Mouse (Mus musculus): ENCODE measurements around the gene Rbfox2.

Rbfox2 gene

GRCm38 (mm10) chr15:77104349-77105158, 202.2 kb downstream of the Rbfox2 start:
- no peak for DNase-seq (ENCODE audit: low spot score)

GRCm38 (mm10) chr15:77102685-77103084, 204.1 kb downstream of the Rbfox2 start:
- DNase-seq (ENCODE audit: low spot score): no peak

GRCm38 (mm10) chr15:77099756-77100155, 207.0 kb downstream of the Rbfox2 start:
- DNase-seq (ENCODE audit: low spot score): no peak

- DNase-seq (ENCODE audit: low spot score): no peak
These were observed 209.4 kb downstream of the Rbfox2 start for GRCm38 (mm10) chr15:77097358-77097757.

GRCm38 (mm10) chr15:77095216-77095615, 211.6 kb downstream of the Rbfox2 start:
- DNase-seq (ENCODE audit: low spot score): no peak

GRCm38 (mm10) chr15:77094431-77094830, 212.4 kb downstream of the Rbfox2 start:
- DNase-seq (ENCODE audit: low spot score): no peak

- DNase-seq (ENCODE audit: low spot score): no peak
These were observed 215.4 kb downstream of the Rbfox2 start for GRCm38 (mm10) chr15:77091394-77091793.

- no peak for DNase-seq (ENCODE audit: low spot score)
These were observed 216.3 kb downstream of the Rbfox2 start for GRCm38 (mm10) chr15:77090531-77090930.

GRCm38 (mm10) chr15:77089249-77089648, 217.6 kb downstream of the Rbfox2 start:
- no peak for DNase-seq (ENCODE audit: low spot score)

- no peak for DNase-seq (ENCODE audit: low spot score)
These were observed 220.3 kb downstream of the Rbfox2 start for GRCm38 (mm10) chr15:77086488-77086887.

GRCm38 (mm10) chr15:77085818-77086217, 221.0 kb downstream of the Rbfox2 start:
- DNase-seq (ENCODE audit: low spot score): no peak

- no peak for DNase-seq (ENCODE audit: low spot score)
These were observed 225.3 kb downstream of the Rbfox2 start for GRCm38 (mm10) chr15:77081454-77081853.

GRCm38 (mm10) chr15:77080684-77081254, 226.0 kb downstream of the Rbfox2 start:
- DNase-seq (ENCODE audit: low spot score): no peak

GRCm38 (mm10) chr15:77079890-77080361, 226.9 kb downstream of the Rbfox2 start:
- no peak for DNase-seq (ENCODE audit: low spot score)

- no peak for DNase-seq (ENCODE audit: low spot score)
These were observed 227.5 kb downstream of the Rbfox2 start for GRCm38 (mm10) chr15:77079256-77079822.

- DNase-seq (ENCODE audit: low spot score): no peak
These were observed 228.0 kb downstream of the Rbfox2 start for GRCm38 (mm10) chr15:77078786-77079185.

GRCm38 (mm10) chr15:77077906-77078305, 228.9 kb downstream of the Rbfox2 start:
- no peak for DNase-seq (ENCODE audit: low spot score)

GRCm38 (mm10) chr15:77076523-77076922, 230.3 kb downstream of the Rbfox2 start:
- no peak for DNase-seq (ENCODE audit: low spot score)

GRCm38 (mm10) chr15:77072556-77073163, 234.1 kb downstream of the Rbfox2 start:
- DNase-seq (ENCODE audit: low spot score): no peak

- DNase-seq (ENCODE audit: low spot score): peak; percentile 24
These were observed 235.3 kb downstream of the Rbfox2 start for GRCm38 (mm10) chr15:77071501-77071900.

GRCm38 (mm10) chr15:77070745-77071268, 236.0 kb downstream of the Rbfox2 start:
- no peak for DNase-seq (ENCODE audit: low spot score)

- DNase-seq (ENCODE audit: low spot score): no peak
These were observed 237.8 kb downstream of the Rbfox2 start for GRCm38 (mm10) chr15:77069019-77069418.
